Mouse (Mus musculus): Measurements from ENCODE around the gene Parp6. TPM values are rescaled to one million over a fixed set of nuclear protein-coding genes. Genes with fewer than 3 reads are reported as not detected.

Parp6 gene
- polyA plus RNA-seq, 1 experiment from 2014 or later, result 226 TPM

- Histone ChIP-seq H3K27me3 (ENCODE audit: control insufficient read depth, insufficient read depth, low read length) (no peaks in the 10 kb centered on the region), H3K36me3 (ENCODE audit: control insufficient read depth, insufficient read depth, low read length) (peaks cover 49% of the 10 kb centered on the region), H3K4me2 (ENCODE audit: low read length) (peak overlapping the region; percentile 15; the same call in 1 of the 2 replicates), H3K9ac (replicated peaks; ENCODE audit: low read length) (0 out of 2 replicates have a peak overlapping the region, but pooled peaks have one; percentile 3), H3K4me3 (replicated peaks; ENCODE audit: low read depth, low read length) (no peak overlapping the region), H3K4me1 (ENCODE audit: control insufficient read depth, insufficient read depth, low read length) (peaks cover 46% of the 10 kb centered on the region), H3K27ac (replicated peaks; ENCODE audit: low read depth, low read length) (no peak overlapping the region), H3K9me3 (ENCODE audit: control insufficient read depth, low read length) (no peaks in the 10 kb centered on the region)
- DNase-seq (no peak), ATAC-seq (ENCODE audit: low FRiP score, low TSS enrichment) (no peak)
- WGBS, result 66% methylated on average over 6 of the region's 6 CpGs
Observed at GRCm38 (mm10) chr9:59661298-59661975, 44.4 kb downstream of the Parp6 start.

DNA sequence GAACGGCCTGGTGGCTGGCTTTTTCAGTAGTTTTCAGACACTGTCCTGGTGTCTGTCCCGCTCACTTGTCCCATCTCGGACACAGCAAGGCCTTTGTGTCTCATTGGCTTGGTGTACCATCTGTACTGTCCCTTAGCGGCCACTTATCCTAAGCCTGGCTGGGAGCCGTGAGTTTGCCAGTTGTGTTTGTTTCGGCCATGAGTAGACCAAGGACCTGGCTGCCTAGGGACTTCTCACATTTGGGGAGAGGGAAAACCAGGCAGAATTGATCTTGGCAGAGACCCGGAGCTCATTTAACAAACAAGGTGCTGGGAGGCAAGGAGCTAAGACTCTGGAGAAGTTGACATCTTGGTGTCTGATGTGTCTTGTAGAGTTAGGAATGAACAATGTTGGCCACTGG, 46.1 kb downstream of the Parp6 start:
- Histone ChIP-seq H3K9me3 (ENCODE audit: control insufficient read depth, low read length) (no peaks in the 10 kb centered on the region), H3K36me3 (ENCODE audit: control insufficient read depth, insufficient read depth, low read length) (peaks cover 67% of the 10 kb centered on the region), H3K4me1 (ENCODE audit: control insufficient read depth, insufficient read depth, low read length) (peaks cover 45% of the 10 kb centered on the region), H3K4me3 (replicated peaks; ENCODE audit: low read depth, low read length) (no peak overlapping the region), H3K9ac (replicated peaks; ENCODE audit: low read length) (no peak overlapping the region), H3K27me3 (ENCODE audit: control insufficient read depth, insufficient read depth, low read length) (no peaks in the 10 kb centered on the region), H3K27ac (replicated peaks; ENCODE audit: low read depth, low read length) (no peak overlapping the region), H3K4me2 (ENCODE audit: low read length) (no peak overlapping the region)
- whole genome bisulfite sequencing, result 81% methylated on average over 7 of the region's 7 CpGs
- ATAC-seq (ENCODE audit: low FRiP score, low TSS enrichment) (no peak), DNase-seq (no peak)

DNA sequence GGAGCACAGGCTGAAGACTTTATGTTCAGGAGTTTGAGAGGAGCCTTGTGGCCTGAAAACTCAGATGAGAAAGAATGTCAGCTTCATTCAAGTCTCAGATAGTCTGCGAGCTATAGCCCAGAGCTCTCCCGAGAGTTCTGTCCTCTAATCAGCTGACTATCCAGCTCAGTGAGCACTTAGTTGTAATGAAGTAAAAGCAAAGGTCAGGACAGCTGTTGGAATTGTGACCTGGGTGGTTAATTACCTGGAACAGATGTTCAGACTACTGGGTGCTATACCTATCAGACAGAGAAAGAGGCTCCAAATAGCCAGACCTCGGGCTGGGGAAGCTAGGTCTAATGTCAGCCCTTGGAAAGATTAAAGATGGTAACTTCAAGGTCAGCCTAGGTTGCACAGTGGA, 46.9 kb downstream of the Parp6 start:
- H3K27me3 ChIP-seq (ENCODE audit: control insufficient read depth, insufficient read depth, low read length), result no peaks in the 10 kb centered on the region
- H3K9me3 ChIP-seq (ENCODE audit: control insufficient read depth, low read length), result no peaks in the 10 kb centered on the region
- no peak for ATAC-seq (ENCODE audit: low FRiP score, low TSS enrichment)
- no peak overlapping the region for H3K27ac ChIP-seq (replicated peaks; ENCODE audit: low read depth, low read length)
- peaks cover 38% of the 10 kb centered on the region for H3K4me1 ChIP-seq (ENCODE audit: control insufficient read depth, insufficient read depth, low read length)
- H3K36me3 ChIP-seq (ENCODE audit: control insufficient read depth, insufficient read depth, low read length), result peaks cover 74% of the 10 kb centered on the region
- DNase-seq, result no peak
- WGBS, result 54% methylated on average over 3 of the region's 3 CpGs
- no peak overlapping the region for H3K4me3 ChIP-seq (replicated peaks; ENCODE audit: low read depth, low read length)
- H3K4me2 ChIP-seq (ENCODE audit: low read length), result no peak overlapping the region
- no peak overlapping the region for H3K9ac ChIP-seq (replicated peaks; ENCODE audit: low read length)

DNA sequence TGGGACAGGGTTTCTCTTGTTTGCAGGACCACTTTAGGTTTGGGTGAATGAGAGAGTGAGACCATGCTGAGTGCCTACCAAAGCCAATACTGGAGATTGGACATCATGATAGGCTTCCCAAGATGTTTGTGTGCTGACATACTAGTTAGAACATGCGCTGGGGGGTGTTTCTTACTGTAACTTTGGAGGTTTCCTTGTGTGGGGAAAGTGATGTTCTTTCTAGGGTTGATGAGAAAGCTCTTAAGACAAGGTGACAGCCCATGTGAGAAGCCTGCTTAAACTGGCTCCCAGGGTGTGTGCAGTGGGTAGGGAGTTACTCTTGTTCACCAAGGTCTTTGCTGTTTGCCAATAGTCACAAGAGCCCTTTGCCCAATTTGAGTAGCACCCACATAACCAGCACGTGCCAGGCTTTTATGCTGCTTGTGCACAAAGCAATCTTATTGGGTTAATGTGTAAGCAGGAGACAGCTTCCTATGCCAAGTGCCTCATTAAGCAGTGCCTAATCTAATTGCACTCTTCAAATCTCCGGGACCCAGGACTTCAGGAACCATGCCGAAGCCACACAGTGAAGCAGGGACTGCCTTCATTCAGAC, 47.7 kb downstream of the Parp6 start:
- WGBS, result 86% methylated on average over 4 of the region's 4 CpGs
- Histone ChIP-seq H3K4me3 (replicated peaks; ENCODE audit: low read depth, low read length) (no peak overlapping the region), H3K9me3 (ENCODE audit: control insufficient read depth, low read length) (no peaks in the 10 kb centered on the region), H3K27me3 (ENCODE audit: control insufficient read depth, insufficient read depth, low read length) (no peaks in the 10 kb centered on the region), H3K4me2 (ENCODE audit: low read length) (no peak overlapping the region), H3K27ac (replicated peaks; ENCODE audit: low read depth, low read length) (no peak overlapping the region), H3K4me1 (ENCODE audit: control insufficient read depth, insufficient read depth, low read length) (peaks cover 30% of the 10 kb centered on the region), H3K36me3 (ENCODE audit: control insufficient read depth, insufficient read depth, low read length) (peaks cover 82% of the 10 kb centered on the region), H3K9ac (replicated peaks; ENCODE audit: low read length) (no peak overlapping the region)
- no peak for ATAC-seq (ENCODE audit: low FRiP score, low TSS enrichment)
- DNase-seq, result no peak

DNA sequence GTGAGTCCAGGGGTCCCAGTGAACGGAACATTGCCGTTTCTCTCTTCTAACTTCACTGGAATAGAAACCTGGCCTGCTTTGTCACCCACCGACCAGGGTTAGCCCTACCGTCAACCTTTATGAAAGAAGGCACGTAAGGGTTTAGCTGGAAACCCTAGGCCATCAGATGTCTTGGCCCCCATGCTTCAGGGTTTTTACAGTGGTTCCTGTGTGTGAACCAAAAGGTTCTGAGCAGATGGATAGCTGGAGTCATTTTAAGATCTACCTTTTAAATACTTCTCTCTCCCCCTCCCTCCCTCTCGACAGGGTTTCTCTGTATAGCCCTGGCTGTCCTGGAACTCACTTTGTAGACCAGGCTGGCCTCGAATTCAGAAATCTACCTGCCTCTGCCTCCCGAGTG, 48.9 kb downstream of the Parp6 start:
- DNase-seq, result no peak
- WGBS, result 92% methylated on average over 8 of the region's 8 CpGs

GRCm38 (mm10) chr9:59666813-59667212, 49.7 kb downstream of the Parp6 start:
- no peak for ATAC-seq (ENCODE audit: low FRiP score, low TSS enrichment)
- no peak overlapping the region for H3K27ac ChIP-seq (replicated peaks; ENCODE audit: low read depth, low read length)
- 92% methylated on average over 1 of the region's 1 CpGs for WGBS

More for the DNA sequence above, 48.9 kb downstream of the Parp6 start:
- Histone ChIP-seq H3K4me2 (ENCODE audit: low read length) (no peak overlapping the region), H3K4me1 (ENCODE audit: control insufficient read depth, insufficient read depth, low read length) (peaks cover 18% of the 10 kb centered on the region), H3K4me3 (replicated peaks; ENCODE audit: low read depth, low read length) (no peak overlapping the region), H3K36me3 (ENCODE audit: control insufficient read depth, insufficient read depth, low read length) (peaks cover 87% of the 10 kb centered on the region), H3K9ac (replicated peaks; ENCODE audit: low read length) (no peak overlapping the region), H3K9me3 (ENCODE audit: control insufficient read depth, low read length) (no peaks in the 10 kb centered on the region), H3K27ac (replicated peaks; ENCODE audit: low read depth, low read length) (no peak overlapping the region), H3K27me3 (ENCODE audit: control insufficient read depth, insufficient read depth, low read length) (no peaks in the 10 kb centered on the region)
- ATAC-seq (ENCODE audit: low FRiP score, low TSS enrichment), result no peak

GRCm38 (mm10) chr9:59667250-59667649, 50.2 kb downstream of the Parp6 start:
- H3K9ac ChIP-seq (replicated peaks; ENCODE audit: low read length), result no peak overlapping the region
- no peak for ATAC-seq (ENCODE audit: low FRiP score, low TSS enrichment)
- H3K27me3 ChIP-seq (ENCODE audit: control insufficient read depth, insufficient read depth, low read length), result no peaks in the 10 kb centered on the region
- peaks cover 90% of the 10 kb centered on the region for H3K36me3 ChIP-seq (ENCODE audit: control insufficient read depth, insufficient read depth, low read length)
- 86% methylated on average over 4 of the region's 4 CpGs for whole genome bisulfite sequencing
- no peaks in the 10 kb centered on the region for H3K9me3 ChIP-seq (ENCODE audit: control insufficient read depth, low read length)
- H3K4me3 ChIP-seq (replicated peaks; ENCODE audit: low read depth, low read length), result no peak overlapping the region
- no peak overlapping the region for H3K4me2 ChIP-seq (ENCODE audit: low read length)
- no peak overlapping the region for H3K27ac ChIP-seq (replicated peaks; ENCODE audit: low read depth, low read length)
- DNase-seq, result no peak
- peaks cover 8% of the 10 kb centered on the region; the same call in 1 of the 2 replicates for H3K4me1 ChIP-seq (ENCODE audit: control insufficient read depth, insufficient read depth, low read length)

More at GRCm38 (mm10) chr9:59666813-59667212, 49.7 kb downstream of the Parp6 start:
- H3K4me1 ChIP-seq (ENCODE audit: control insufficient read depth, insufficient read depth, low read length), result peaks cover 10% of the 10 kb centered on the region
- no peak for DNase-seq
- no peaks in the 10 kb centered on the region for H3K9me3 ChIP-seq (ENCODE audit: control insufficient read depth, low read length)
- H3K36me3 ChIP-seq (ENCODE audit: control insufficient read depth, insufficient read depth, low read length), result peaks cover 90% of the 10 kb centered on the region
- no peak overlapping the region for H3K9ac ChIP-seq (replicated peaks; ENCODE audit: low read length)
- H3K27me3 ChIP-seq (ENCODE audit: control insufficient read depth, insufficient read depth, low read length), result no peaks in the 10 kb centered on the region
- H3K4me3 ChIP-seq (replicated peaks; ENCODE audit: low read depth, low read length), result no peak overlapping the region
- no peak overlapping the region for H3K4me2 ChIP-seq (ENCODE audit: low read length)

- Histone ChIP-seq H3K27me3 (ENCODE audit: control insufficient read depth, insufficient read depth, low read length) (no peaks in the 10 kb centered on the region), H3K27ac (replicated peaks; ENCODE audit: low read depth, low read length) (no peak overlapping the region), H3K9me3 (ENCODE audit: control insufficient read depth, low read length) (no peaks in the 10 kb centered on the region), H3K9ac (replicated peaks; ENCODE audit: low read length) (no peak overlapping the region), H3K4me3 (replicated peaks; ENCODE audit: low read depth, low read length) (no peak overlapping the region), H3K4me1 (ENCODE audit: control insufficient read depth, insufficient read depth, low read length) (peaks cover 8% of the 10 kb centered on the region; the same call in 1 of the 2 replicates), H3K36me3 (ENCODE audit: control insufficient read depth, insufficient read depth, low read length) (peaks cover 95% of the 10 kb centered on the region), H3K4me2 (ENCODE audit: low read length) (no peak overlapping the region)
- ATAC-seq (ENCODE audit: low FRiP score, low TSS enrichment) (no peak), DNase-seq (no peak)
- WGBS, result 91% methylated on average over 6 of the region's 6 CpGs
Observed at GRCm38 (mm10) chr9:59667904-59668303, 50.8 kb downstream of the Parp6 start.

DNA sequence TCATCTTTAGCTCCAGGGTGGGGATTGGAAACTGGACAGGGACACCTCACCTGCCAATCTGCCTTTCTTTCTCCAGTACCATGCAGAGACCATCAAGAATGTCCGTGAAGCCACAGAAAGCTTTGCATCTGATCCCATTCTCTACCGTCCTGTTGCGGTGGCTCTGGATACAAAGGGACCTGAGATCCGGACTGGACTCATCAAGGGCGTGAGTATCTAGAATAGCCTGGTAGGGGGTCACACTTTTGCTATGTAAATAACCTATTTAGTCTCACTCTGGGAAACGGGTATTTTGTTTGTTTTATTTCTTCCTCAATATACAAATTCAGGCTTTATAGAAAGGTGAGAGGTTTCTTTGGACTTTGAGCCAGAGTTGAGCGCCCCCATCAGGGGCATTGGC, 51.4 kb downstream of the Parp6 start:
- 63% methylated on average over 7 of the region's 7 CpGs for WGBS
- H3K27ac ChIP-seq (replicated peaks; ENCODE audit: low read depth, low read length), result no peak overlapping the region
- H3K4me1 ChIP-seq (ENCODE audit: control insufficient read depth, insufficient read depth, low read length), result peaks cover 4% of the 10 kb centered on the region; the same call in 1 of the 2 replicates
- no peak for ATAC-seq (ENCODE audit: low FRiP score, low TSS enrichment)
- no peak overlapping the region for H3K4me2 ChIP-seq (ENCODE audit: low read length)
- H3K4me3 ChIP-seq (replicated peaks; ENCODE audit: low read depth, low read length), result no peak overlapping the region
- no peak overlapping the region for H3K9ac ChIP-seq (replicated peaks; ENCODE audit: low read length)
- H3K27me3 ChIP-seq (ENCODE audit: control insufficient read depth, insufficient read depth, low read length), result no peaks in the 10 kb centered on the region
- DNase-seq, result no peak
- no peaks in the 10 kb centered on the region for H3K9me3 ChIP-seq (ENCODE audit: control insufficient read depth, low read length)
- peaks cover 95% of the 10 kb centered on the region for H3K36me3 ChIP-seq (ENCODE audit: control insufficient read depth, insufficient read depth, low read length)
